Mouse (Mus musculus) testis, postnatal 10 days (tissue): ENCODE results near the gene Otof.

ENCODE experiments used
- DNase-seq: peaks from one replicate; pipeline ENCODE4 v3.0.0; 2021; ENCODE audit warnings: low spot score

The Otof gene

GRCm38 (mm10) chr5:30341601-30342365, 119.9 kb downstream of the Otof start:
- no peak for DNase-seq

GRCm38 (mm10) chr5:30340815-30341214, 120.9 kb downstream of the Otof start:
- no peak for DNase-seq
